Mouse (Mus musculus) c-Kit-positive CD71-positive TER-119-positive erythroid progenitor cells, embryonic 14.5 days (primary cell): ENCODE data around the gene Itga4.

Experiments used
- DNase-seq: peaks from one replicate; pipeline ENCODE4 v3.0.0-alpha.2; 2013; ENCODE audit warnings: low spot score

The Itga4 gene

DNA sequence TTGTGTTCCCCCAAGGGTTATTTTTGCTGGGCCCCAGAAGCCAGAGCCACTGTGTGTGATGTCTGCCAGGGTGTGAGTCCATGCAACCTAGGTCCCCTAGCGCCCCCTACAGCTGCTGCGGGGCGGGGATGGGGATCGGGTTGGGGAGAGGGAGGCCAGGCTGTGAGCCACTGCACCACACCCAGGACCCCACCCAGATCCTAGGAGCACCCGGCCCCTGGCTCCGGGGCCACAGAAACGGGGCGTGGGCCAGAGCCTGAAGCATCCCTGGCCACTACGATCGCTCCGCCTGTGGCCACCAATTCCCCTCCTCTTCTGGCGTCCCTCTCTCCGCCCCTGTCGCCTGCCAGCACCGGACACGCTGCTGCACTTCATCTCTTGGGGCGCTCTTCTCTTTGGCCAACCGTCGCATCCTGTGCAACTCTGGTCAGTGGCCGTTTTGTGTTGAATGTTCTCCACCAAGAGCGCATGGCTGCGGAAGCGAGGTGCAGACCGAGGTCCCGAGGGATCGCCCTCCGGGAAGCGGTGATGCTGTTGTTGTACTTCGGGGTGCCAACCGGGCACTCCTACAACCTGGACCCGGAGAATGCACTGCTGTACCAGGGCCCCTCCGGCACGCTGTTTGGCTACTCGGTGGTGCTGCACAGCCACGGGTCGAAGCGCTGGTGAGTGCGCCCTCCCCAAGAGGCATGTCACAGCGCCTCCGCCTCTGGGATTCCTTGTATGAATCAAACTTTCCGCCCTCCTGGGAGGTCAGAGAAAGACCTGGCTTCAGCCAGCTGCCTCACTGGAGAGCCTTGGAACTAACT lies at the start of gene Itga4:
Gene Itga4 (plus strand): TSS at position 235 of the 809 bp plus-strand sequence.
- DNase-seq: peak; percentile 95

DNA sequence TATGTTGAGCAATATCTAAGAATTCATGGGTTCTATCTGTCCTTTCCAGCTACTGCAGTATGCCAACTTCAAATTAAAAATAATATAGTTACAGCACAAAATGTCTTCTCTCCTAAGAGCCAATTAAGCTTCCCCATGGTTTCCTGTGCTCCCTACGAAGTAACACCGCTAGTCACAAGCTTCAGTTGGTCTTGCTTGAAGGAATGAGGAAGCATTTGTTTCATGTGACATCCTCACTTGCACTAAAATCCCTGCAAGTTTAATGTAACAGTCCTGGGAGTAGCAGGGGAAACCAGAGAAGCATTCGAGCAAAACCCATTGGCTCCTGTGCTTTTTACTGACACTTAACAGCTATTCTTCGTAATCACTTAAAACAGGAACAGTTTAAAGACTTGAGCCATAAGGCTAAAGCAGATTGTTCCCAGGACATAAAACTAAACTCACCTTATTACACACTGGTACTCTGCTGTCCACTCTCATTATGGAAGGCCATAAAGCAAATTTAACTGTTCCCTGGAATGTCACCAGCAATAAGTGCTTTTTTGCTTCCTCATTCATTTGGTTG lies 49.0 kb upstream of the Itga4 start:
- no peak for DNase-seq

DNA sequence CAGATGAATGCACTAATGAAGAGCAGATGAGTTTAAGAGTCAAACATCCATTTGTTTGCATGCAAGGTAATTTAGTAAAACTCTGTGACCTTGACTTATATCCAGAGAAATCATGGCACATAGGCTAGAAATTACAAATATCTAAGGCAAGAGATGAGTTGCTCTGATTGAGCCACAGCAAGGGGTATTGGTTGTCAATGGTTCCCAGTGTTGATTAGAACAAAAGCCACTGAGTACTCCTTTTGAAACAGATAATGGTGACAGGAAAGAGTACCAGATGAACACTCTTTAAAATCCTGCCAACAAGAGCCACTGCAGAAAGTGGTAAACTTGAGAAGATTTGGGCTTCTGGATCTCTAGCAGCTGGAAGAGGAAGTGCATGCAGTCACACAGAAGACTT lies 40.2 kb upstream of the Itga4 start:
- DNase-seq: no peak

DNA sequence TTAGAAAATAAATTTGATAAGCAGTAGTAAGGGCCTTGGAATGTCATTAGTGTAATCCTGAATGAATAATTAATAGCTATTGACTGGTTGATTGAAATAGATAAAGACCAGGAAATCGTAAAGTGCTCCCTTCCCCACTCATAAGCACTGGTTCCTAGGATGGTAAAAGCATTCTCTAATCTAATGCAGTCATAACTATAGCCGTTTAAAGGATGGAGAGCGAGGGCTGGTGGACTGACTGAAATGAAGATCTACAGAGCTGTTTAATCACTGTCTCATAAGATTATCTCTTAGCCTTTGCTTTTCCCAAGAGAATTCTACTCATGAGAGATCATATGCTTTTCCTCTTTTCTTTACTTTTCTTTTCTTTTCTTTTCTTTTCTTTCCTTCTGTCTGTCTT lies 39.7 kb upstream of the Itga4 start:
- no peak for DNase-seq

DNA sequence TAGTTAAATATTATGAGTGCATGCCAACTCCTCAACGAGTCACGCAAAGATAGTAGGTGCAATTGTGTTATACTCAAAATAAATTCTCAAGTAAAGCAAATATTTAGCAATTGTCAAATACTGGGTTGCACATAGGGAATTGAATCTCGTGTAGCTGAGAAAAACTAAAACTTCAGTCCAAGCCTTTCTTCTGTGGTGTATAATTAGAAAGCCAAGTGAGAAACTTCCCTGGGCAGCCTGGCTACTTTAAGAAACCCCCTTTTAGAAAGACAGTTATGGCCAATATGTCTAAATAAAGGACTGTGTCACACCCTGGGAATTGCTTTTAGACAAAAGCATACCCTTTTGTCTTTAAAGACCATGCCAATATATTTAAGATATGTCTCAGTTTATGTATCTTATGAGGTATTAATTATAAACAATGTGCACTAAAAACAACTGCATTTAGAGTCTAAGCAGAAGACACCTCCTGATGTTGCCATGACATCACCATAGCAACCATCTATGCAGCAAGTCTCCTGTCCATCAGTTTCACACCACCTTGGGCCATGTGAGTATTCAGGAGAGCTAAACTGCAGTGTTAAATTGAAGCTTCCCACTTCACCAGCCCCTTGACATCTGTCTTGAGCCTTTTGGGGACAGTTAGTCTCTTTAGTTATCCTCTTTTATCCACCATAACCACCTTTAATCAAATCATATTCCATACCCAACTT lies 30.4 kb upstream of the Itga4 start:
- no peak for DNase-seq

DNA sequence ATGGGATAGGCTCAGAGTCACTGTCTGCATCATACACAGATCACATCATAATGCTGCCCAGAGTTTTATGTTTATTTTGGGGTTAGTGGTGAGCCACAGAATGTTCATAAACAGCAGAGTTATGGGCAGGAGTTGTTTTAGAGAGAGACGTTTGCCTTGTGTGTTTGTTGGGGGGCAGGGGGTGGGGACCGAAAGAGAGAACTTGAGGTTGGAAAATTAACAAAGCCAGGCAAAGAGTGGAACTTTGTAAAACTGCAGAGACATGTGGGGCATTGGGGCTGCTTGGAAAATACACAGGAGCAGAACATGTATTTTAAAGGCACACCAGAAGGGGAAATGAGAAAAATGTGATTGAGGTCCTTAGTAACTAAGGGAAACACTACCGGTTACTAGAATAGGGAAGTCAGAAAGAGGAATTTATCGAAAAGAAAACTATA lies 27.4 kb upstream of the Itga4 start:
- DNase-seq: no peak

DNA sequence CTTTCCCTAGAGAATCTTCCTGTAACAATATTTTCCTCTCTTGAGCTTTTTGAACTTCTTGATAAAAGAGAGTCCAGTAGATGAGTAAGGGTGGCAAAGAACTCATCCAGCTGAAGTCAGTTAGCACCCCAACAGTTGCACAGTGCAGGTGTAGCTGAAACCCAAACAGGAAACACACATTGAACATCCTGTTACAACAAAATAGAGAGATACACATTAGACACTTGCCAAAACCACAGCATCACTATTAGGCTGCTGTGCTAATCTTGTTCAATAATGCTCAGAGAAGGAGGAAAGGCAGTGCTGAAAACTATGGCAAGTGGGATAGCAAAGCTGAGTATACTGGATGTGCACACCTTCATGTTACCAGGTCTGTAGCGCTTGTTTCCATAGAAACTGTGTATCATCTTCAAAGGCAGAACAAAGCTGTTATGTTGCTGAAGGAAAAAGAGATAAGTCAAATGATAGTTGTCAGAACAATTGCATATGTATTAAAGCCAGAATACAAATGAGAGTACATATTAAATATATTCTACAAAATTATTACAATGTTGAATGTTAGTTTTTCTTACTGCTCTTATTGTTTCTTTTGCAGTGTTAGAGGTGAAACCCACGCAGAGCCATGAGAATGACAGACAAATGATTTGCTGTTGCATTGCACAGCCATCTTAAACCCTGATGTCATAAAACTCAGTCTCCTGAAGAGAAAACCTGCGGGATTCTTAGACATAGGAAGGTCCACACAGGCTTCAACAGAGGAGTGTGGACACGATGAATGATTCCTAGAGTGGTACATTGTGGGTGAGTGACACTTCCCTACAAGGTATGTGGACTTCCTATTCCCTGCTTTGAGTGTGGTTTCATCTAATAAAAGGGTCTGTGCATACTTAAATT lies 23.9 kb upstream of the Itga4 start:
- no peak for DNase-seq

DNA sequence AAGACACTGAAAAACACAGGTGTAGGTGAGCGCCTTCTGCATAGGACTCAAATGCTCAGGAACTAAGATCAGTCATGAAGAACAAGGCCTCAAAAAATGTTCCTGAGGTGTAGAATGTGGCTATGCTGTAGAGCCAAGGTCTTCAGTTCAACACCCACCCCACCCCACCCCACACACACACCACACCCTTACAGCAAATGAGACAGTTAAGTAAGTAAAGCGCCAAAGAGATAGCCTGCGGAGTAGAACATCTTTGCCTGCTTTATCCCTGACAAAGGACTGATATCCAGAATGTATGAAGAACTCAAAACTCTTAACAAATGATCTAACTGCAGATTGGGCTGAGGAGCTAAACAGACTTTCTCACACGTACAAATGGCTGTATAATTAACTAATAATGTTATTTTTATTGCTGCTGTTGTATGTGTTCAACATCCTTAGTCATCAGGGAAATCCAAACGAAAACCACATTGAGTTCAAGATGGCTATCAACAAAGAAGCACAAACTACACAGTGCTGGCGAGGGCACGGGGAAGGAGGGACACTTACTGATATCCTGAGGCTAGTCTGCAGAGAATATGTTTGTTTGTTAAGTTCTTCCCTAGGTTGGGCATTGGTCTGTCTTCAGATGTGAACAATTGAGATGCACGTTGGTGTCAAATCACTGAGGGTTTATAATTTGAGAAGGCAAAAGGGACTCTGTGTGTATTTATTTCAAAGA lies 19.3 kb upstream of the Itga4 start:
- DNase-seq: no peak

DNA sequence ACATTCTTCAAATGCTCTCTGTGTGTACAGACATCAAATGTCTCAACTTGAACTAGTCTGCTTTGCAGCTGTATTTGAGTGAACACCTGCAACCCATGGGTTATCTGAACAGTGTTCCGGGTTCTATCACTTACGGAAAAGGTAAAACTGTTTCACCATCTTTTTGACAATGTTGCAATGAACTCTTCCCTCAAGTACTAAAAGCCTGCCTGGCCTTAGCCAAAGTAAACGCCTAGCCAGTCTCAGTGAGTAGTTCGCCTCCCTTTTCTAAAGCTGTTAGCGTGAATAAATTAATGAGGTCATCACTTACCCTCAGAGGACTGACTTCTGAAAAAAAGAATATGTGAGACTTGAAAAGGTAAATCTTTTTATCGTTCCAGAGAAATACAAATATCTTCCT lies 18.0 kb upstream of the Itga4 start:
- DNase-seq: no peak

DNA sequence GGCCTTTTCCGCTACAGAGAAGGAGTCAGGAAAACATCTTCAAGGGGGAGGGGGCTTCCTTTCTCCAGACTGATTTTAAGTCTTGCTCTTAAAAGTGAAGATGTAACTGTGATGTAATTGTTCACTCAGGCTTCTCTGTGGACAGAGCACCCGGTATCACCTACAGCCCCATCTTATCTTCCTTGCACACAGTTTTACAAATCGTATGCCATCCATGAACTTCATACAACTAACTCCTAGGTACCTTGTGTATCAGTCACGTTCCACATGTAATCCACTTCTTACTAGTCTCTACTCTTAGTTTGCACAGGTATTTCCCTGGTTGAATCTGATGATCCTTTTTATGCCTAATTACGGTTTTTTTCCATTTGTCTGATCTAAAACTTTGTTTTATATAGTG lies 10.9 kb upstream of the Itga4 start:
- no peak for DNase-seq

DNA sequence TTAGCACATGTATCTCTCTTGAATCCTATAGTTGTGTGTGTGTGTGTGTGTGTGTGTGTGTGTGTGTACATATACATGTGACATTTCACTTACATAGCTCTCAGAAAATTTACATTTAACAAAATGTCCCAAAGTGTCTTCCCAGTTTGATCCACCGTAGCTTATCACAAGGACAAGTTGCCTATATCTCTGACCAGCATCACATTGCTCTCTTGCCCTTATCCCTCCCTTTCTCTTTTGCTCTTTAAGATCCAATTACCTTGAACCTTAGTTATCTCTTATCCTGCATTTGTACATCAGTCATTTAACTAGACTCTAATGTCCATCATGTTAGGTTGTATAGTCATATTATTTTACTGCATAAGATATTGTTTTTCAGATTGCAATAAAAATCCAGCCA lies 10.5 kb upstream of the Itga4 start:
- no peak for DNase-seq

DNA sequence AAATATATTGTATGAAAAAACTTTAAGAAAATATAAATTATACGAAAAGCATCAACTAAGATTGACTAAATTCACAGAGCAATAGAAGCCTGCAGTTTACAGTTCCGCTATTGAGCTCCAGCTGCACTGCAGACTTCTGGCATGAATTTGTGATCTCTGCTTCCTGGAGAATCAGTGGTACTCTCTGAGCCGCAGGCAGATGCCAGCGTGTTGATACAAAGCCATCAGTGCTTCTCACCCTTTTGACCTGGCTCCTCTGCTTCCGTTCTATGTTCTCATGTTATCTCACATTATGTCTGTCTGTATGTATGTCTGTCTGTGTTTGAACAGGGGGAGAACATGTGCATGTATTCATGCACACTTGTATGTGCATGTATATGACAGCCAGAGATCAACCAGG lies 6.9 kb upstream of the Itga4 start:
- no peak for DNase-seq

DNA sequence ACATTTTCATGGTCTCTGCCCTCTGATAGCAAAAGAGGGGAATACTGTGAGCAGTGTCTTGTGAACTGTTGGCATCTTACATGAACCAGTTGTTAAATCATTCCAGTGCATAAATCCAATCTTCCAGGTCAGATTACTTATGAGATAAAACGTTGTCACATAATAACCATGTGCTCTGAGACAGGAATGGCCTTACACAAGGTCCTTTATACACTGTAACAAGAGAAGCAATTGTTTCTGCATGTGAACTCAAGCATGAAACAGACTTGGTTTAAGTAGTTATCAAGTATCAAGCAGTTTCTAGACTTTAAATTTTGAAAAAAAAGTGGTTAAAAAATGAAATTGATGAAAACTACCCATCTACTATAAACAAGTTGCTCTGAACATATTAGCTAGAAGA lies 4.7 kb upstream of the Itga4 start:
- no peak for DNase-seq

DNA sequence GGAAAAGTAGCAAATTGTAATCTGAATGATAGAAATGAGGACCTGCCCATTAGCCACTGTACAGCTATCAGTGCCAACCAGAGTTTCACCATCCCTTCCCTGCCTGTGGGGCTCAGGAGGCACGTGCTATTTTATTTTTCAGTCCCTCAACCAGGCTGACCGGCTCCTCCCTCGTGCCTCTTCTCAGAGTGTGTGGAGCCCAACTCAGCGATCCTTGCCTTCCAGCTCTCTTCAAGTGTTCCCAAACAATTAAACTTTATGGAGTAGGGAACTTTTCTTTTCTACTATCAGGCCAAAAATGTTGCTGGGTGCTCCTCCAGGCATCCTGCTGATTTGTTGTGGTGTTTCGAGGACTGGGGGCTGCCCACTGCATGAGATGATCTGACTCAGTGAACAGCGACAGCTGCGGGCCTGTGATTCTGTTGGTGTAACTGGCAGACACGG lies 1.4 kb upstream of the Itga4 start:
- DNase-seq: peak; percentile 68

DNA sequence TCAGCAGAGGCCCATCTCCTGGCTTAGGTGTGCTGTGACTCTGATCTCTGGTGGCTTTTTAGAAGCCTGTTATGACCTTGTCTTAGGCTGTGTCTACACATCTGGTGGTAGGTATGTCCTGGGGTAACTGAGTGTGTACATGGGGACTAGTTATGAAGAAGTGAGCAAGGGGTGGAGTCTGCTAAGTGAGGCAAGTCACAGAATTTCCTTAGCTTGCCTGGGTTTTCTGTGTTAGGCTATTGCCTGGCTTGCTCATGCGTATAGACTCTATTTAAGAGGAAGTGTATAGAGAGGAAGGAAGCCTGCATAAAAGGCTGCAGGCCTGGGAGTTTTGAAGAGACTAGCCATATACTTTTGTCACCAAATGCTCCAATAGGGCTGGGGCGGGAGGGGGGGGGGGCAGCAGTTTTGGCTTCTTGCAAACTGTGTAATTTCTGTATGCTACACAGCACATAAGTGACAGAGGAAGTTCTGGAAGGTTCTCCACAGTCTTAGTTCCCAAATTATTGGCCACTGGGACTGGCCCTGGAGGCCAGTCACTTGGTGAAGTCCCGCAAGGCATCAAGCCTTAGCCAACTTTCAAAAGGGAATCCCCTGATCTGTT lies 536 bp upstream of the Itga4 start:
- DNase-seq: peak; percentile 61

DNA sequence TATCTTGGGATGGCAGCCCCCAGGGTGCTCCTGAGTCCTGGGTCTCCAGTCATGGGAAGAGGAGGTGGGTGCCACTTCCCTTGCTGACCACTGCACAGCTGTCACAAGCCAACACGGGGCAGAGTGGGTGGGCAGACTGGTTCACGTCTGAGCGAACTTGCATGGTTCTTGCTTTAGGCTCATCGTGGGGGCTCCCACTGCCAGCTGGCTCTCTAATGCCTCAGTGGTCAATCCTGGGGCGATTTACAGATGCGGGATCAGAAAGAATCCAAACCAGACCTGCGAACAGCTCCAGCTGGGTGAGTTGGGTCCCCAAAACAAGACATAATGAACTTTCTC lies 744 bp downstream of the Itga4 start:
- no peak for DNase-seq

DNA sequence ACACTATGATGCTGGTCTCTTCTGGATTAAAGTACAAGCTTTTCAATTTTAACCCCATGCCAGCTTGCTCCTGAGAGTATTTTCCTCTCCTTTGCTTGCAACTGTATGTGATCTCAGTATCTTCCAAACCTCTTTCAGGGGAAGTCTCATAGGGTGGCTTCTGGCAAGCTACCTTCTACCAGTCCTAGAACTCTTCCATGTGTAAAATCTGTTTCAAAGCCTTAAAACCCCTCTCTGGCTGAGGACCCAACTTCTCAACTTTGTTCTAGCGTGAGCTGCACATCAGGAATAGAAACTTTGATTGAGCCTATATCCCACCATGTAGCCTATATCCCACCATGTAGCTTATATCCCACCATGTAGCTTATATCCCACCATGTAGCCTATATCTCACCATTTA lies 1.1 kb downstream of the Itga4 start:
- no peak for DNase-seq

DNA sequence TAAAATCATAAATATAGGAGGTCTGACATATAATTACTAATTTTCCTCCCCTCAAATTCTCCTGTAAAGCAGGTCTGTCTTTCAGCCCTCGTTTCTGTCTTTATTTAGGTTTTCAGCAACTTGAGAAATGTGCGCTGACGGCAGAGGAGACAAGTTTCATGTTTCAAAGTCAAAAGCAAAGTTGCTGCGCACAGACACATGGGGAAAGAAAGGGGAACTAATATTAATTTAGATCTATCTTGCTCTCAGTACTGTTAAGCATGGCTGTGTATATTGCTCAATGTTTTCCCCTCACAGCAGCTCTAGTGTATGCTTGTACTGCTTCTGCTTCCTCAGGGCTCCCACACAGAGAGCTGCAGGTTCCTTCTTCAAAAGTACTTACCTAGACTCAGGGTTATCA lies 1.7 kb downstream of the Itga4 start:
- DNase-seq: no peak

DNA sequence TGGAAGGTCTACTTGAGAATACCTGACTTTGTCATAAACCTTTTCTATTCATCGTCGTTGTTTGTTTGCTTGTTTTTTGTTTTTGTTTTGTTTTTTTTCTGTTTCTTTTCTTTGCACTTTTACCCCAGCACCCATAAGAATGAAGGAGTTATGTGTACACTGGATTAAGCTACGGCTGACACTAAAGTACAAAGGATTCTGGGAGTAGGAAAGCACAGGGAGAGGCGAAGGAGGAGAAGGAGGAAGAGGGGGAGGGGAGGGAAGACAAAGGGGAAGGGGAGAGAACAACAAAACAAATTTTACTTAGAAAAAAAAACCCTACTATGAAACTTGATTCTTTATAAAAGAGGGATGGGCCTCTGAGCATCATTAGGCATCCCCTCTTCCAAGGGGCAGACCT lies 2.2 kb downstream of the Itga4 start:
- DNase-seq: no peak

DNA sequence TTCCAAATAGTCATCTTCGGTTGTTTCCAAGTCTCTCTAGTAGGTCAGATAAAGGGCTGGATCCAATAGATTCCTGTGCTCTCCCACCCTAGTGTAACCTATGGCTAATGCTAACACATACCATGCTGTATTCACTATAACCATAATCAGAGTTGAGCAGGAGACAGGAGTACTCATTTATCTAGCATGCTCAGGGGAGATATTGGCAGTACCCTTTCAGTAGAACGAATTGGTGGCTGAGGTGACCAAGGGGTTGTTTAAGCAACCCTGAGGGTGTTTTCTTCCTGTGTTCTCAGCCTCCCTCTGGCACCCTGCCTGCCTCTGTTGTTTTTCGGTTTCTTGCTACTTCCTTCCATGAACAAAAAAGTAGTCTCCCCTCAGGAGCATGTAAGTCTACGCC lies 4.1 kb downstream of the Itga4 start:
- peak; percentile 90 for DNase-seq

DNA sequence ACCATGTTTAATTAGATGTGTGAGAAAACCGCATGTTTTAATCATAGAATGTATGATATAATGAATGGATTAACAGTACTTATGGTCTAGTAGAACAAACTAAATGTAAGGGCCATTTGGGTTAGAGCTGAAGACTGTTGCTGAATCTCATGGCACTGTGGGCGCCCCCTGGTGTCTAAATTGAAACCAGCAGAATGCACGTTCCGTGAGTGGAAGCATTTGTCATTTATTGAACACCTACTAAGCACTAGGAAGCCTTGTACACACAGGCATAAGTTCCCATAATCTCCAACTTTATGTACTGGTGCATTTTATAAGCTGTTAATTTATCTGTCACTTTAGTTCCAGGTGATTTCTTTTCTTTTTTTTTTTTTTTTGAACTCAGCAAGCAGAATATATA lies 10.4 kb downstream of the Itga4 start:
- peak; percentile 83 for DNase-seq
